Mouse (Mus musculus) frontal cortex, adult 2 months (tissue): ENCODE results near the gene Cln6. TPM values are rescaled to one million over a fixed set of nuclear protein-coding genes. Genes with fewer than 3 reads are reported as not detected.
A peak's percentile ranks its signal among the peaks of the same experiment; 100 is the strongest.
"Not testable (repeated sequence)": the region's sequence is repeated elsewhere in the genome, so short reads cannot be mapped to it uniquely, and the experiment has no call there.

ENCODE experiments used
- DNase-seq, 2 experiments: peaks; one replicate each; pipeline ENCODE4 v3.0.0; 2022; ENCODE audit warnings: low spot score in 1 of 2; ENCODE audit errors: extremely low spot score in 1 of 2
- polyA plus RNA-seq: library from polyadenylated mRNA; depleted of rRNA; stranded (reverse); fragments of >200 nt; gene quantifications from 2 replicates; pipeline ENCODE4 v1.2.3, GENCODE M21; 2012

Gene Cln6
- polyA plus RNA-seq, 1 experiment: 16.5 TPM

DNA sequence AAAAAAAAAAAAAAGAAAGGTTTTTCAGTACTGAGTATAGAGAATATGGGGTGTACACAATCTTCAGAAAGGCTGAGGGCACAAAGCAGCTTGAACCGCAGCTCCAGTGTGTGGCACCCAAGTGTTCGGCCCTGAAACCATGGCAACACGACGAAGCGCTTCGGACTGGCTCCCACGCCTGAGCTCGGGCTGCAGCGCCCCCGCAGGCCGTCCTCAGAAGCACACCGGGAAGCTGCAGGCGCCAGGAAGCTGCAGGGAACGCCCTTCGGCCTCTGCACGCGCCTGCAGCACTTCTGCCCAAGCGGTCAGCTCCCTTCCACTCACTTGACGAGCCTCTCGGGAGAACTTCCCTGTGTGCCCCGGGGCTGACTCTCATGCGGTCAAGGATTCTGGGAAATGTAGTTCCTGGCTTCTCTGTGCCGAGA lies 9.9 kb upstream of the Cln6 start:
- peak; percentile 93 to 95 for DNase-seq

- no peak for DNase-seq
Observed at GRCm38 (mm10) chr9:62829877-62830276, 8.7 kb upstream of the Cln6 start.

GRCm38 (mm10) chr9:62834906-62835305 lies 3.7 kb upstream of the Cln6 start:
- DNase-seq: no peak

DNA sequence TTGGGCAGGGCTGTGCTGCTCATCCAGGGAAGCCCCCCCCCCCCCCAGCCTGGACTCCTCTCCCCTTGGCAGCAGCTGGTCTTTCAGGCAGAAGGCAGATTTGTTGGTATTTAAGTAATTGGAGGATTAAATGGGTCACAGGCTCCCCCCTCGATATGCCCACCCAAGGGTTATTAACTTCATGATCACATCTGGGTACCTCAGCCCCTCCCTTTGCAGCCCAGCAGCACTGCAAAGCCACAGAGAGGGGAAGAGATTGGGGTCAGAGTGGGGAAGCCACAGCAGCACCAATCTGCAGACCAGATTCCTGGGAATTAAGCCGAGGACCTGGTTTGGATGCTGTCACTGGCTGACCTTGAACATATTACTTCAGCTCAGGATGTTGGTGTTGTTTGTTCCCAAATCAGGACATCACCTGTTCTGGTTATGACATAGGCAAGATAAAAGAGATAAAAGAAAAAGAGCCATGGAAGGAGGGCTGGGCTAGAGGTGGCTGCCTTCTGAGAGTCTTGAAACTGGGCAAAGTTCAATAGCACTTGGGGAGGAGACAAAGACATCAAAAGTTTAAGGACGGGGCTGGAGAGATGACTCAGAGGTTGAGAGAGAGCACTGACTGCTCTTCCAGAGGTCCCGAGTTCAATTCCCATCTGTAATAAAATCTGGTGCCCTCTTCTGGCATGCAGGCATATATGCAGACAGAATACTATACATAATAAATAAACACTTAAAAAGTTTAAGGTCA lies 2.7 kb upstream of the Cln6 start:
- no peak for DNase-seq

GRCm38 (mm10) chr9:62837611-62838010 lies 974 bp upstream of the Cln6 start:
- DNase-seq: no peak

GRCm38 (mm10) chr9:62838146-62838505 lies 459 bp upstream of the Cln6 start:
- no peak for DNase-seq

DNA sequence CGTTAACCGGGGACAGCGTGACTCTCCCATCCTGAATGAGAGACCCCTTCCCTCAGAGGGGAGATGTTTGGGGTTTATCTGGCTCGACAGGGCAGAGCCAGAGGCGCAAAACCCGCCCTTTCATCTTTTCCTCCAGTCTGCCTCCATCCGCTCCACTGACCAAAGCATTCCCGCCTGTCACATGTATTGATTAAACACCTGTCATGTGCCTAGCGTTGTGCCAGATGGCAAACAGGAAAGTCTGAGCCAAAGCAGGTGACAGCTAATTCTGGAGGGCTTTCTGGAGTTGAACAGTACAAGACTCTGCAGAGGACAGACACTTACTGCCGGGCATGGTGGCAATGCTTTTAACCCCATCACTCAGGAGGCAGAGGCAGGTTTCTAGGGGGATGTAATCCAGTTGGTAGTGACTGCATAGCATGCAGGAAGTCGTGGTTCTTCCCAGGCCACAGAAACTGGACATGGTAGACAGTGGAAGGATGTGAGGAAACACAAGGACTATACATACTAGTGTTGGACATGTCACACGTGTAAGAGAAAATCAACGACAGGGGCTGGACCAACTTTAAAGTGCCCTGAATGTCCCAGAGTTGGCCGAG lies 686 bp downstream of the Cln6 start:
- no peak for DNase-seq

DNA sequence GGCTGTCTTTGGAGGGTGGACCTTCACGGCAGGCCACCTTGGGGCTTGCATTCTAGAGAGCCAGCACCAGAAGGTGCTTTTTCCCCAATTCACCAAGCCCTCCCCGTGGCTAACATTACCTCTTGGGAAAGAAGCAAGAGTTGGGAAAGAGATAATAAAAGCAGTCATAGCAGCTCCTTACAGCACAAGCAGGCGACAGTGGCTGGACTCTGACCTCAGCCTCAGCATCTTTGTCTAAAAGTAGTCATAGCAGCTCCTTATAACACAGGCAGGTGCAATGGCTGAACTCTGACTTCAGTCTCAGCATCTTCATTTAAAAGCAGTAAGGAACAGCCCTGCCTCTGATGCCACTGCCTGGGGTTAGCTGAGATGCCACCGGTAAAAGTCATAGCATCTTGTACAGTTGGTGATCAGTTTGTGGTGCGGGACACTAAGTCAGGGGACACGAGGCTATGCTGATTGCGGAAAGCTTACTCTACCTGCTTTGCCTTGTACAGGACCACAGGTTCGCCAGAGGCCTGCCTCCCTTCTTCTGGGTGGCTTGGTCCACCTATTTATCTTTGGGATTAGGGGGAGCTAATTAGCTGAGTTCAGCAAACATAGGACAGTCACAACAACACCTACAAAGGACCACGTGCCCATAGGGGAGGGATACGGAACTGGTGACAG lies 4.9 kb downstream of the Cln6 start:
- DNase-seq: no peak

- no peak for DNase-seq
Observed at GRCm38 (mm10) chr9:62844461-62844860, 5.9 kb downstream of the Cln6 start.

- DNase-seq: peak; percentile 57 to 95
Observed at GRCm38 (mm10) chr9:62847694-62848093, 9.1 kb downstream of the Cln6 start.

DNA sequence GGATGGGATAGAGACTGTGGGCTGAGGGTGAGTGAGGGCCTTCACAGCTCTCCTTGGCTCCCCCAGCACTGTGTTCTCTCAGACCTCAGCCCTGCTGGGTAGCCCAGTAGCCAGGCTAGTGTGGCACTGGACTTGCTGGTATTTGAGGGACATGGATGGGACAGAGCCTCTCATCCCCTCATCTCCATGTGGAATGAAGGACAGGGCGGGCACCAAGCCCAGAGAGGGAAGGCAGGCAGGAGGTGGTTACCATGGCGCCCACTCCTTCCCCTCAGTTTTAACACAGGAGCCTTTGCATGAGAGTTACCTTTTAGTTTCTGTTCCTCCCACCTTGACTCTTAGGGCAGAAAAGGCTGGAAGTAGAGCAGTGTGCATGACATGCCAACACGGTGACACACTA lies 10.1 kb downstream of the Cln6 start:
- DNase-seq: no peak

GRCm38 (mm10) chr9:62851571-62851970 lies 13.0 kb downstream of the Cln6 start:
- no peak for DNase-seq

- no peak for DNase-seq
Observed at GRCm38 (mm10) chr9:62854483-62854882, 15.9 kb downstream of the Cln6 start.

DNA sequence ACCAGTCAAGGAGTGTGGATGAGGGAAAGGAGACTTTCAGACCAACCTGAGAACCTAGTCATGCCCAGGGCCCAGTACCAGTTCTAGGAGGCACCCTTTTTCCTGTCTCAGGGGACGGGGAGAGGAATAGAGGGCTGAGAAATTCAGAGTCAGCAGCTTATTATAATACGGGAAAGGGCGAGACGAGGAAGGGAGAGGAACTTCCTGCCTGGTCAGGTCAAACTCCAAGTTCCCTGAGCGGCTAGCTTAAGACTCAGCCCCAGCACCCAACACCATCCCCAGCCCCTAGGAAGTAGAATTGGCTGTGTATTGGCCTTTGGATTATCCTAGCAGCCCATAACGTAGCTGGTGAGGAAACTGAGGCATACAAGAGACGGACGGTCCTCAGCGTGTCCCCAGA lies 18.6 kb downstream of the Cln6 start:
- DNase-seq: no peak

- no peak for DNase-seq
Observed at GRCm38 (mm10) chr9:62857719-62858261, 19.2 kb downstream of the Cln6 start, which contains the start of gene Calml4. Gene Calml4, plus strand, starts transcription at chr9:62858080.

DNA sequence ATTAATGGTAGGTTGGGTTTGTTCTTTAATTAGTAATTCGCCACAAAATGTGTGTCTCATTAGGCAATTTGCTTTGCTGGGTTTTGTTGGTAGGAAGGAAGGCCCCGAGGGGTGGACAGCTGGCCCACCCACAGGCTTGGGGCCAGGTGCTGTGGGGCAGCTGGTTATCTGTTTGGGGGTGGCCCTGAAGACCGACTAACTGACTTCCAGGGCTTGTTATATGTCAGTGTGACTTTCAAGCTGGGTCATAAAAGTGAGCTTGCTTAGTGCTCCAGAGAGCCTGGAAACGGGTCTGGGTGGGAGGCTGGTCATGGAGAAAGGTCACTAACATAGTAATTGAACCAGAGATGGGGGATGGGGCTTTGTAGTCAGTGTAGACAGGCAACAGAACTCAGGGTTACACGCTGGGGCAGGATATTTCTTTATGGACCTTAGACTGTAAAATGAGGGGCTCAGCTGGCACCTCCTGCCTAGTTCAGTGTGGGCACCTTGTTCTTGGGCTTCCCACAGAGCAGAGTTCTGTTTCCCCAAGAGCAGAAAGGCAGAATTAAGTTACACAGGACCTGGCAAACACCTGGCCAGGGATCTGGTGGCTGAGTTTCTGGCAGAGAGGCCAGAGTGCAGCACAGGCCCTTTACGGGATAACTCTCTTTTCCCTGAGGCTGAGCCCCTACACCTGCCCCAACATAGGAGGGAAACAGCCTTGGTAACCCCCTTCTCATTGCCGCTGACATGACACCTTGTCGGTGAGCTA lies 19.9 kb downstream of the Cln6 start:
- no peak for DNase-seq

GRCm38 (mm10) chr9:62860102-62860501 lies 21.5 kb downstream of the Cln6 start:
- DNase-seq: not testable (repeated sequence)

- no peak for DNase-seq
Observed at GRCm38 (mm10) chr9:62860866-62861265, 22.3 kb downstream of the Cln6 start.

DNA sequence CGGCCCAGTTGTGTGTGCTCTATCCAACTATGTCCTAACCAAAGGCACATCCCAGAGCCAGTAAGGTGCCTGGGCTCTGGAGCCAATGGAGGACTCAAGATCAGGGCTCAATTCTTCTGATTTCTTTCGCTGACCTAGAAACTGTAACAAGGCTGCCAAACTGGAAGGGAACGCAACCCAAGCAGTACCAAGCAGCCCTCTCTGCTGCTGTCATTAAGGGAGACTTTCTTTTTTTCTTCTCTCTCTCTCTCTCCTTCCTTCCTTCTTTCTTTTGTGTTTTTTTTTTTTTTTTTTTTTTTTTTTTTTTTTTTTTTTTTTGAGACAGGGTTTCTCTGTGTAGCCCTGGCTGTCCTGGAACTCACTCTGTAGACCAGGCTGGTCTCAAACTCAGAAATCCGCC lies 30.7 kb downstream of the Cln6 start:
- DNase-seq: not testable (repeated sequence)

- DNase-seq: no peak
Observed at GRCm38 (mm10) chr9:62870728-62871127, 32.1 kb downstream of the Cln6 start.
